Mouse (Mus musculus) heart, adult 2 months (tissue): ENCODE results near the gene Ngdn.

Source experiments
- CTCF ChIP-seq: fragments of 200-600 bp; IDR thresholded peaks from 2 replicates; pipeline ENCODE4 v1.8.1; 2022; ENCODE audit warnings: antibody characterized with exemption, mild to moderate bottlenecking, moderate library complexity
- EP300 ChIP-seq: fragments of 200-500 bp; IDR thresholded peaks from 2 replicates; pipeline ENCODE4 v1.6.1; 2011; ENCODE audit warnings: low read depth, low read length, control low read depth; ENCODE audit not compliant: insufficient read depth
- POLR2A ChIP-seq: fragments of 200-500 bp; IDR thresholded peaks from 2 replicates; pipeline ENCODE4 v1.6.1; 2011; ENCODE audit warnings: mild to moderate bottlenecking, low read depth, low read length, control low read depth; ENCODE audit not compliant: insufficient read depth

DNA sequence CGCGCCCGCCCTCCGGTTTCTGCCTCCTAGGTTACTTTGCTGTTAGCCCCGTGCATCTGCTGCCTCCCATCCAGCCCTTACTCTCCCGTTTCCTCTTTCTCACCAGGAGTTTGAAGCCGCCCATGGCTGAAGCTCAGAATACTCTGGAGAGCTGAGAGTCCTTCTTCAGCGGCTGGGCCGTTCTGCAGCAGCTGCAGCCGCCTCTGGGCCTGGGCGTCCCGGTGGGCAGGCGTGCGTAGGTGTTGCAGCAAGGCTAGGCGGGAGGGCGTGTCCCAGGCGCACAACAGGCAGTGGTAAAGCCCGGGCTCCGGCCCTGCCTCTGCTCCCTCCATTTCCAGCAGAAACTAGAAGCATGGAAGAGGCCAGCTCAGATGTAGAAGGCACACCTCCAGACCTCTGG is 56.5 kb downstream of the Ngdn start:
- no peak for TF ChIP-seq CTCF
- TF ChIP-seq EP300: no peak
- no peak for TF ChIP-seq POLR2A
